Mouse (Mus musculus) E14TG2a.4 (cell line): ENCODE measurements around the gene Shf.

Source experiments
- CTCF ChIP-seq: conservative IDR thresholded peaks from 2 replicates; pipeline ENCODE4 v1.5.1; 2014; ENCODE audit warnings: low read length
- NANOG ChIP-seq: IDR thresholded peaks from 2 replicates; pipeline ENCODE4 v1.6.1; 2014; ENCODE audit warnings: borderline replicate concordance, low read length, mixed read lengths

DNA sequence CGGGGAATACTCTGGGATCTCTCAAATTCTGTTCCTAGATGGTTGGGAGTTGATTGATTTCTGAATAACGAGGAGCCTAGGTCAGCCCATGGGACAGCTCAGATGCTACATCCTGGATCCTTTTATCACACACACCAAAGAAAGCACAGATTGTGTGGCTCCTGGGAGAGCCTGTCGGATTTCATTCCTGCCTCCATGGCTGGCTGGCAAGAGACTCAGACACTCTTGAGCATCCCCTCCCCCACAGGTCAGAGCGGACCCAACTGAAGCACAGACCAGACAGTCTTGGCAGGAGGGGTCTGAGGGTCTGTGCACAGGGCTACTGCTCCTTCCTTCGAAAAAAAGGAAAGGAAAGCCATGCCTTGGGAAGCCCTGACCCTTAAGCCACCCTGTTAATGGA lies 2.3 kb downstream of the Shf start:
- TF ChIP-seq CTCF (no peak), NANOG (no peak)
